Mouse (Mus musculus) spleen, adult 18-20 months (tissue): ENCODE results near the gene Bicra.

ENCODE experiments used
- DNase-seq, 2 experiments: peaks; one replicate each; pipeline ENCODE4 v3.0.0; 2022; ENCODE audit warnings: mixed read lengths in 2 of 2

Bicra gene

GRCm38 (mm10) chr7:15938621-15939020, 109.1 kb downstream of the Bicra start:
- DNase-seq: no peak

GRCm38 (mm10) chr7:15937491-15937890, 110.2 kb downstream of the Bicra start:
- DNase-seq: no peak

DNA sequence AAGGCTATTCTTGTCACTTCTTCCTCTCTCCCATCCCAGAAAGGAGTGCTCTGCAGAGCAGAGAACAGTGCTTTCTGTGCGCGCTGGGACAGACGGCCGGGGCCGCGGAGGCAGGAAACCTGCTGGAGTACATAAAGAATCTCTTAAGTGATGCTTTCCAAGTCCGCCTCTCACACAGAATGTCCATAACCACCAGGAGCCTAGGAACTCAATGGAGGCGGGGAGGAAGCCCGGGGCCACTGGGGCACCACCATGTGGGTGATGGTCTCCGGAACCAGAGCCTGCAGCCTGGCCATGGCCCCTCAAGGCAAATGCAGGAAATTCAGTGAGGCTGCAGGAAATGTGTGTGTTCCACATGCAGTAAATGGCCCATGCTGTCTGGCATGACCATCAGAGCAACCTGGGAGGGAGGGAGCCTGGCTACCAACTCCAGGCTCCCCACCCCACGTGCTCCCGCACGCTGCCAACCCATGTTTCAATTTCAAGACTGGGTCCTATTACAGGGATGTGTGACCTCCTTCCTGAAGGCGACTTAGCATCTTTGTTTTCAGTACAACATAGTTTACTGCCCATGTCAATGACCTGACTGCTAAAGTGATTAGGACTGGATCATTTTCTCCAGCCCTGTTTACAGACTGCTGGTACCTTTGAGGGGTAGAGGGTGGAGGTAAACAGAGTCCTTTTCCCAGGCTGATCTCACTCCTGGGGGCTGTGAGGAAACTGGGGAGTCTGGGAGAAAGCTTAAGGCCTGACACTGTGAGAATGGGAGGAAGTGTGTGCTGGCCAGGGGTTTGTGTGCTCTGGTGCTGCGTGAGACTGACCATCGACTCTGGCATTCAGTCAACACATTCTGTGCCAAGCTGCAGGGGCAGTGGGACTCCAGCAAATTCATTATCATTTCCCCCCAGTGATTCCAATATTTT, 114.0 kb downstream of the Bicra start:
- DNase-seq: no peak

DNA sequence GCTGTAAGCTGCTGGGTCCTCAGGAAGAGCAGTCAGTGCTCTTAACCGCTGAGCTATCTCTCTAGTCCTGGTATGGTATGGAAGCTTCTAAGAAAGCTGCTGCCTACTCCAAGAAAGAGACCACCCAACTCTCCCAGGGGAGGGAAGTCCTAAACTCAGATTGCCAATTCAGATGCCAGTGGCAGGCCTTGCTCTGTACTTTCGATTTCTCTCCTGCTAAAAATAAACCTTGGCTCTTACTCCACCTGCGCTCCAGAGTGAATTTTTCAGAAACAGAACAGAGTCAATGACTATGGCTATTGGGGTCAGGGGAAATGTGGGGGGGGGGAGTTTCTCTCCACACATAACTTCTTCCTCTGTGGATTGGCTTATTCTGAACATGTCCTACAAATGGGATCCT, 116.1 kb downstream of the Bicra start:
- no peak for DNase-seq

DNA sequence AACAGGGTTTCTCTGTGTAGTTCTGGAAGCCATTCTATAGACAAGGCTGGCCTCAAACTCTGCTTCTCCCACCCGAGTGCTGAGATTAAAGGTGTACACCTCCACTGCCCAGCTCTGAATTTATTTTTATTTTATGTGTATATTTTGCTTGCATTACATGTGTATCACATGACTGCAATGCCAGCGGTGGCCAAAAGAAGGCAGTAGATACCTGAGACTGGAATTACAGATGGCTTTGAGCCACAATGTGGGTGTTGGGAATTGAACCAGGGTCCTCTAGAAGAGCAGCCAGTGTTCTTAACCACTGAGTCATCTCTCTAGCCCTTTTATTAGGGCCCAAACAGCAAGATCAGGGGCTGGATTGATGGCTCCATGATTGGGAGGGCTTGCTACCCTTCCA, 117.2 kb downstream of the Bicra start:
- no peak for DNase-seq

DNA sequence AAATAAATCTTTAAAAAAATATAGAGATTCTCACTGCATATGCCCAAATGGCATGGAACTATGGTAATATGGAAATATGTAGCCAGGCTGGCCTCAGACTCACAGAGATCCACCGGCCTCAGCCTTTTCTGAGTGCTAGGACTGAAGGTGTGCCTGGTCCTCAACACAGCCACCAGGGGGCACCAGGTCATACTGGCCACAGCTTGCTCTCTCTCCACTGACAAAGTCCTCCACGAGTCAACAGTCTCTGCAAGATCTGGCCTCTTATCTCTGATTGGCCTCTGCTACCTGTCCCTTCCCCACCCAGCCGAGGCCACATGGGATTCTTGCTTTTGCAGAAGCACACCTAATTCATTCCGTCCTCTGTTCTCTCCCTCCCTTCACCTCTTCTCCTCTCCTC, 117.8 kb downstream of the Bicra start:
- peak; percentile 40 to 70 for DNase-seq

DNA sequence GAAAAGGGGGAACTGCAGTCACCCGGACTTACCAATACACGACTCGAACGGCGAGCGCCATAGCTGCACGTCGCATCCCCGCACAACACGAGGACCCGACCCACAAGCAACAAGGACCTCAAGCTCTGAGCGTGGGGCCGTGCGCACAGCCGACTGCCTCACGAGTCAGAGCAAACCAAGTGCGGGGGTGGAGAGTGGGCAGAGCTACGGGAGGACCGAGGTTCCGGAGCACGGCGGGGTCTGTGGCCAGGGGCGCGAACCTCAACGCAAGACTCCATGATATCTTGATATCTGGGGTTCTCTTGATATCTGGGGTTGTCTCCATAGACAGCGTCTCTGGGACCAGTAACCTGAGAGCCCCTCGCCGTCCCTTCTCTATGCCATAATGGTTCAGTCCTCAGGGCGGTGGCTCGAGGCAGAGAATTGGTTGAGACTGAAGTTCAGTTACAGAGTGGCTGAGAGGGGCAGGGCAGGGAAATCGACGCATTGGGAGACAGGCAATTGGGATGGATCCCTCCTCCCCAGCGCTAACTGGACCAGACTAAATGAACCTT, 125.4 kb downstream of the Bicra start, which contains the start of gene Selenow:
Selenow (minus strand) TSS at position 183 of the 554 bp plus-strand sequence.
- peak; percentile 81 to 89 for DNase-seq

DNA sequence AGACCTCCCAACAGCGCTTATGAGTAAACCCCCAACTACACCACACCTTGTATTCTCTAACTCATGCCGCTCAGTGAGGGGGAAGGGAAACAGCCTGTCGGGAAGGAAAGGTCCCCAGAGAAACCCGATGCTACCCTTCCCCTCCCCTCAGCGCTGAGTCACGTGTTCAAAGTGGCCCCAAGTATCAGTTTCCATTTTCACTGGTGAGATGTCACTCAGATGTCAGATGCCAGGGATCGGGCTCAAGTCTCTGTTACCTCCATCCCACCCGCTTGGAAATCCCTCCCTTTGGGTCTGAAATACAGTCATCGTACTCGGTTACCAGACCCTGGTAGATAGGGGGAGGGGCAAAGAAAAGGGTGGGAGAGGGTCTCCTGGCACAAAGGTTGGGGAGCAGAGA, 125.9 kb downstream of the Bicra start:
- peak; percentile 22 to 41 for DNase-seq
